Mouse (Mus musculus): ENCODE measurements around the gene Gsg1l.

Gene Gsg1l

GRCm38 (mm10) chr7:126082286-126082741 lies at the start of gene Gsg1l:
Gene Gsg1l, minus strand, starts transcription at chr7:126082411.
- no peak for DNase-seq (ENCODE audit: low spot score in 2 of 2)

DNA sequence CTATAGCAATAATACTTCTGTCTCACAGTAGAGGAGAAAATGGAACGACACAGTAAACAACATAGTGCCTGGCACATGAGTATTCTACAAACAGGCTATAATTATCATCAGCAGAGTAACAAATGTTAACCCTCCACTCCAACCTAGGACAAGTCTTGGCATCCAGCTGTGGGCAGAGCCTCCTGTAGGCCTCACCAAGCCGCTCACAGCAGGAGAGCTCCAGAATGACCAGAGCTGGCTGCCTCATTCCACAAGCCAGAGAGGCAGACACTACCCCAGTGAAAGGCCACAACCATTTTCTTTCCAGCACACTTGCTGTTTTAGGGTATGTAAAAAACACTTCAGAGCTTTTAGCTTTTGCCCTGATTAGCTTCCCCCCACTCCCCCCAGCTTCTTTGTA lies 45.5 kb upstream of the Gsg1l start:
- no peak for DNase-seq (ENCODE audit: low spot score in 2 of 2)

GRCm38 (mm10) chr7:126126502-126126901 lies 44.3 kb upstream of the Gsg1l start:
- no peak for DNase-seq (ENCODE audit: low spot score in 2 of 2)

DNA sequence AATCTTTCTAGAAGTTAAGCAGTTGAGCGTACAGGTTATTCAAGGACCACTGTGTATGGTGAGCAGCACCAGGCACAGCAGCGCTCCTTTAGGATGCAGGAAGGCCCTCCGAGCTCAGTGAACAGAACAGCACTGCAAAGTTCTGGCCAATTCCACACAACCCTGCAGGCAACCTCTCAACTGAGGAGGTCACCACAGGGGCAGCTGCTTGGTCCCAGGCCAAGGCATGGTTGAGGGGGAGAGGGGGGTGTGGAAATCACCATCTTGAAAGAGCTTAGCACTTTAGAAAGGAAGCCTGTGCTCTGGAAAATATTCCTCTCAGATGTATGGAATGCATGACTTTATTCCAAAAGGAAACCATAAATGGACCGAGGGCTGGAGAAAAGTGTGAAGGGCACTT lies 39.3 kb upstream of the Gsg1l start:
- no peak for DNase-seq (ENCODE audit: low spot score in 2 of 2)

DNA sequence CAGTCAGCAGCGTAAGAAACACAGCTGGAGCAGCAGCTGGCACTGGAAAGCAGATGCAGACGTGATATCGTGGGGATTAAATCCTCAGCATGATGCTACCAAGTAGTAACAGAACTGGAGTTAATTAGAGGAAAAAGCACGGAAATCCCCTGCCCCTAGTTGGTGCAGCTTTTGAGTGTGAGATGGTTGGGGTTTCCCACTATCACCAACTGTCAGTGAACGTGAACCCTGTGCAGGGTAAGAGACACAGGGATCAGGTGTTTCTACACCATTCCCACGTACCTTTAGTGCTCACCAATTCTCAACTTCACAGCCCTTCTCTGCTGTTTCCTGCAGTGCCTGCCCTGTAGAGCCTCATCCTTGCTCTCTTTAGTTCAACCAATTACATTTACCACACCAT lies 37.6 kb upstream of the Gsg1l start:
- DNase-seq (ENCODE audit: low spot score in 2 of 2) = no peak

DNA sequence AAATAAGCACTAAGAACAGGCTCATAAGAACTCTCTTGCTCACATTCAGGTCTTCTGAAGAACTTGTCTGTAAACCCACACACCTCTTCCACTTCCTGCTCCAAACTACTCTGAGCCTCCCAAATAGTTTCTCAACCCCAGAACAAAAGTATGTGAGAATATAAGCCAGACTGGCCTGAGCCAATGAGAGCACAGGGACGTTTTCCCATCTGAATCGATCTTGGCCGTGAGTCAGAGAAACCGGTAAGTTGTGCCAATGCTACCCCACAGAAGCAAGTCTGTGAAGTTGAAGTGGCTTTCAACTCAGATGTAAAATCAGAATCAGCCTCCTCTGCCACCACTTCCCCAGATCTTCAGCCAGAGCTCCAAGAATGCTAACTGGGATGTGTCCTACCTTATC lies 31.1 kb upstream of the Gsg1l start:
- DNase-seq (ENCODE audit: low spot score in 2 of 2) = no peak

GRCm38 (mm10) chr7:126111230-126111629 lies 29.0 kb upstream of the Gsg1l start:
- DNase-seq (ENCODE audit: low spot score in 2 of 2) = no peak

GRCm38 (mm10) chr7:126109898-126110297 lies 27.7 kb upstream of the Gsg1l start:
- DNase-seq (ENCODE audit: low spot score in 2 of 2) = no peak

DNA sequence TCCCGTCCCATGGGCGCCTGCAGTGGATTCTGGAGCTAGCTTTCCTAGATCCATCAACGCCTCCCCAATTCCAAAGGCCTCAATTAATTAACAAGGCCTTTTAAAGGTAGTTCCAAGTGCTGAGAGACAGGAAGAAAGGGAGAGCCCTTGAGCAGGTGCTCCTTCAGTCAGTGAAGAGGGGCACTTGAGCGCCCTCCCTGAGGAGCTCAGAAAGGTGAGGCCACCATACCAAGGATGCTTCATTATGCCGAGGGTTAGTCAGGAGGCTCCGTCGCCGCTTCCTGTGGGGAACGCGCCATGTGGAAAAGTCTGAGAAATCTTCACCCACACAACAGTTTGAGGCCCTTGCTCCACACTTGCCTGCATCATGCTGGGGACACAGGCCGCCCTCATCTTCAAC lies 18.2 kb upstream of the Gsg1l start:
- DNase-seq (ENCODE audit: low spot score in 2 of 2) = no peak

DNA sequence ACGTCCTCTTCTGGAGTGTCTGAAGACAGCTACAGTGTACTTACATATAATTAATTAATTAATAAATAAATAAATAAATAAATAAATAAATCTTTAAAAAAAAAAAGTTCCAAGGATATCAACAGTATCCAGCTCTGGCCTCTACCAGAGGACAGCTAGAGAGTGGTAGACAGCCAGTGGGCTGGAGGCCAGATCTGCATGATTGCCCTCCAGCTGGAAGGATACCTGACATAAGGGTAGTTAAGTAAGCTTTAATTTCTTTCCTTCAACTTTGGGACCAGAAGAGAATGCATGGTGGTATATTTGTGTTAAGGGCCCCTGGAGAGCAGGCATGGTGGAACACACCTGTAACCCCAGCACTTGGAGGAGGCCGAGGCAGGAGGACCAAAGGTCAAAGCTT lies 17.6 kb upstream of the Gsg1l start:
- DNase-seq (ENCODE audit: low spot score in 2 of 2) = no peak

DNA sequence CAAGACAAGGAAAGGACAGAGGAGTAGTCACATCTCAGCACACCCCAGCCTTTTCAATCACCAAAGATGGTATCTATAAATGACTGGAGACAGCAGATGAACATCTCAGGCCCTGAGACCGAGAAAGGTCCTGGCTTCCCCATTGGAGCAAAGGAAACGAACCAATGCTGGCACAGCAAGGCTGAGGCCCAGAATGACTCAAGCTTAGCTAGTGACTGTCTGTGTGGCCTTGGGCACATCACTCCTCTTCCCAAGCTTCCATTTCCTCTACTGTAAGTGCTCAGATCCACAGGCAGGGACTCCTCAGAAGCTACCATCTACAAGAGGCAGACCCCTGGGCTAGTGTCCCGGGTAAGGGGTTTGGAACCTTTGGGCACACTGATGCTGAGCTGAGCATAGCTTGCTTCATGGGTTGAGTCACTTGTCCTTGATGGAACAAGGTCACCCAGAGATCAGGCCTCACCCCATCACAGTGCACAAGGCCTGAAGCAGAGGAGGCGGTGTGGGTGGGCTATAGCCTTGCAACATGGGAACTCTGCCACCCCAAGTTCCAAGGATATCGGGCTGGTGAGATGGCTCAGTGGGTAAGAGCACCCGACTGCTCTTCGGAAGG lies 17.1 kb upstream of the Gsg1l start:
- no peak for DNase-seq (ENCODE audit: low spot score in 2 of 2)

DNA sequence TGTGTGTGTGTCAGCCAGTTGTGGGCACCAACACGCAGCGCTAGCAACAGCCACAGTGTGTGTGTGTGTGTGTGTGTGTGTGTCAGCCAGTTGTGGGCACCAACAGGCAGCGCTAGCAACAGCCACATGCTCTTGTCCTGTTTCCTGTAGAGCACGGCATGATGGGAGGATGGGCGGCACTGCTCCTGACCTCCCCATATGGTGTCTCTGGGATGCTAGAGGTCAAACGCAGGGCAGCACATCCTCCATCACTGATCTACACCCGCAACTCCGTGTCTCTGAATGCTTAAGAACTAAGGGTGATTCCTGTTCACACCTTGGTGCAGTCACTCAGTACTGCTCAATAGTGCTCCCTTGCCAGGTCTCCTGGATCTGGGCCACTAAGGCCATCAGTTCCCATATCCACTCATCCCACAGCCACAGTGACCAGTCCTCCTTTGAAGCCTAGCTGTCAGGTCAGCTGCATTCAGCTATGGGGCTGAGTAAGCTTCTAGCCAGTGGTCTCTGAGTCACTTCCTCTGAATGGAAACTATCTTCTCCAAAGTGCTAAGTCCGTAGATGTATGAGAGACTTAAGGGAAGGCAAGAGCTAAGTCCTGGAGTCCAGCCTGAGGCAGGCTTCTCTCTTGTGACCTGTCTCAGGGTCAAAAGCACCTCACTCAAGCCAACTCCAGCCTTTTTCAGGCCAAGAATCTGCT lies 15.2 kb upstream of the Gsg1l start:
- DNase-seq (ENCODE audit: low spot score in 2 of 2) = no peak

- DNase-seq (ENCODE audit: low spot score in 2 of 2) = no peak
Observed at GRCm38 (mm10) chr7:126096596-126096995, 14.4 kb upstream of the Gsg1l start.

- no peak for DNase-seq (ENCODE audit: low spot score in 2 of 2)
Observed at GRCm38 (mm10) chr7:126094738-126095137, 12.5 kb upstream of the Gsg1l start.

- no peak for DNase-seq (ENCODE audit: low spot score in 2 of 2)
Observed at GRCm38 (mm10) chr7:126093162-126093561, 11.0 kb upstream of the Gsg1l start.

GRCm38 (mm10) chr7:126089782-126090181 lies 7.6 kb upstream of the Gsg1l start:
- DNase-seq (ENCODE audit: low spot score in 2 of 2) = peak; percentile 46 to 78

DNA sequence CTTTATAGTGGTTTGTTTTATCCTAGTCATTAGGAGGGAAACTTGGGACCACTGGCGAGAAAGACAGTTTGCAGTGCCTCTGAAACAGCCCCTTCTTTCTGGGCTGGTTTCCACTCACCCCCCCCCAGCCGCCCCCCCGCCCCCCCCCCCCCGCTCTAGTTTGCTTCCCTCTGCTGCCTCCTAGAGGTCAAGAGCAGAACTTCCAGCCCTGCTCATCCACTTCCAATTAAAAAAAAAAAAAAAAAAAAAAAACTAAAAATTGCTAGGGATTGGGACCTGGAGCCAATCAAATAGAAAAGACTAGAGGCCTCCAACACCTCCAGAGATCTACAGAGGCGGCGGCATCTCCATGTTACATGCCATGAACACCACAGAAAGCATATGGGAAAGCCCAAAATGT lies 5.9 kb upstream of the Gsg1l start:
- no peak for DNase-seq (ENCODE audit: low spot score in 2 of 2)

DNA sequence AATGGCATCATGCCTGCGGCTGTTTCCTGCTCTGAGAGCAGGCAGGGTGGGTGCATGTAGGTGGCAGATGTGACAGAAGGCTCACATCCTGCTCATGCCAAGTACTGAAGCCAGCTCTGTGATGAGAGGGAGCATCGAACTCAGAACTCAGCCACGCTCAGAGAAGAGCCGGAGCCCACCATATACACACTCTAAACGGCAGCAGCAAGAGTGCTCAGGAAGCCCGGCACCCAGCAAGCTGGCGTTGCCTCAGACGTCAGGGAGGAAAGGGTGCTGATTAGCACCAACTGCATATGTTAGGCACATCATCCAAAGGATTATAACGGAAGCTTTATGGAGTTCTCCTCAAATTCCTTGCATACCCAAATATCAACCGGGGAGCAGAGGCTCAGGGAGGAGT lies 5.4 kb upstream of the Gsg1l start:
- no peak for DNase-seq (ENCODE audit: low spot score in 2 of 2)

DNA sequence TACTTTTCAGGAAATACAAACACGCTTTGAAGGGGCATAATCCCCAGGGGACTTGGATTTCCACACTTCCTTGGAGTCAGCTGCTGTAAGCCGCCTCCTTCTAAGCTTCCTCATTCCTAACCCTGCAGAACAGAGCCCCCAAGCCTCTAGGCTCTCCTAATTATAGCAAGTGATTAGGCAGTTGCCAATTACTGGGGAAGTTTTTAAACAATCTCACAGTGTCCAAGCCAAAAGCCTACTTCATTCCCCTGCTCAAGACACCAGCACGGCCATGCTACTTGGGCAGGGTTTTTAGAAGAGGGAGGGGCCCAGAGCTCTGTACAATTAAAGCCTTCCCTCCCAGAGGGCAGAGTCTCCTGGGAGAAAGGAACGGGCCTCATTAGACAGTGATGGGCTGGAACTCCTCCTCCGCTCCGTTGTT lies 4.1 kb upstream of the Gsg1l start:
- no peak for DNase-seq (ENCODE audit: low spot score in 2 of 2)

DNA sequence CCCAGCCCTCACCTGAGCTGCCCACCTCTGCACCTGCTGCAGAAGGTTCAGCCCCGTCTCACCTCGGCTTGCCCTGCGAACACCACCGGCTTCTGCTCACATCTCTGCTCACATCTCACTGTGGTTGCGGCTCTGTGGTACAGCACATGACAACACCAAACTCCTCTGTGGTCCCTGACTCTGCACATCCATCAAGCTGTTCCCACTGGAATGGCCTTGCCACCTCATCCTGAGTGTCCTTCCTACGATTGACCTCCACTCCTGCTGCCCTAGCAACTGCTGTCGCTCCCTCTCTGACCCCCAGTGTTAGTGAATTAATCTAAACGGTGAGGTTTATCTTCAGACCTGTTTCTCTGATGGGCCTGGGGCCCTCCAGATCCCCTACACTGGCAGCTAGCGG lies 2.9 kb upstream of the Gsg1l start:
- DNase-seq (ENCODE audit: low spot score in 2 of 2) = no peak

GRCm38 (mm10) chr7:126083980-126084348 lies 1.8 kb upstream of the Gsg1l start:
- no peak for DNase-seq (ENCODE audit: low spot score in 2 of 2)

GRCm38 (mm10) chr7:126083341-126083979 lies 1.2 kb upstream of the Gsg1l start:
- no peak for DNase-seq (ENCODE audit: low spot score in 2 of 2)

DNA sequence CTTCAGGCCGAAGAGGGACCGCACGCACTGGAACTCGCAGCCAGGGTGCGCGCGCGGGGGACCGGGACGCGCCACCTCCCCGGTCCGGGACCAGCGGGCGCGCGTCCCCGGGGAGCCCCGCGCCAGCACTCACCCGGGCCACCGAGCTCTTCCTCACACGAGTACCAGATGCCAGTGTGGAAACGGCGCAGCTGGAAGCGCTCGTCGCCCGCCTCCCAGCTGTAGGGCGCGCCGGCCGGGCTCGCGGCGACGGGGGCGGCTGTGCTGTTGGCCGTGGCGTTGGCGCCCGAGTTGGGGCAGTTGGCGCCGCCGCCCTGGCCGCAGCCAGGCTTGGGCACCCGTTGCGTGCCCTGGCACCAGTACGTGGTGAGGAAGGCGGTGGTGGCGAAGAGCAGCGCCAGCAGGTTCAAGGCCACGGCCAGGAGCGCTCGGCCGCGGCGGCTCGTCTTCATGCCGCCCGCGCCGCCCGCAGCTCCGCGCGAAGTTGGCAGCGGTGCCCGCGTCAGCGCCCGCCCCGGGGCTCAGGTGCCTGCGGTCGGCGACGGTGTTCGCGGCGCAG lies 405 bp downstream of the Gsg1l start:
- DNase-seq (ENCODE audit: low spot score in 2 of 2) = no peak

Measured in spleen, postnatal 4 days (tissue).